Mouse (Mus musculus) liver, postnatal 0 days (tissue): ENCODE measurements around the gene Wwox.

Experiments
- CTCF ChIP-seq: sonication (generic); IDR thresholded peaks from 2 replicates; pipeline ENCODE4 v1.5.1; 2016; ENCODE audit warnings: antibody characterized with exemption, low read depth
- EP300 ChIP-seq: IDR thresholded peaks from 2 replicates; pipeline ENCODE4 v1.6.1; 2016; ENCODE audit warnings: antibody characterized with exemption, low read depth, mild to moderate bottlenecking

GRCm38 (mm10) chr8:114849461-114849860, 410.0 kb downstream of the Wwox start:
- TF ChIP-seq CTCF (no peak), EP300 (no peak)
